Mouse (Mus musculus) embryo, embryonic 9.5 days (tissue): ENCODE measurements around the gene A630095N17Rik.

ENCODE experiments used
- DNase-seq: peaks from one replicate; pipeline ENCODE4 v3.0.0-alpha.2; 2017; ENCODE audit errors: extremely low spot score

The A630095N17Rik gene

GRCm38 (mm10) chr1:75213096-75213495 lies 18.8 kb downstream of the A630095N17Rik start:
- no peak for DNase-seq

GRCm38 (mm10) chr1:75212542-75212941 lies 19.4 kb downstream of the A630095N17Rik start:
- no peak for DNase-seq

GRCm38 (mm10) chr1:75211141-75211708 lies 20.7 kb downstream of the A630095N17Rik start:
- DNase-seq = no peak

GRCm38 (mm10) chr1:75210136-75211087 lies 21.5 kb downstream of the A630095N17Rik start, which contains the start of the genes Glb1l and Stk16:
Gene Glb1l (minus strand): TSS chr1:75210813.
Gene Stk16 (plus strand): TSS chr1:75210838.
- DNase-seq = peak; percentile 95

DNA sequence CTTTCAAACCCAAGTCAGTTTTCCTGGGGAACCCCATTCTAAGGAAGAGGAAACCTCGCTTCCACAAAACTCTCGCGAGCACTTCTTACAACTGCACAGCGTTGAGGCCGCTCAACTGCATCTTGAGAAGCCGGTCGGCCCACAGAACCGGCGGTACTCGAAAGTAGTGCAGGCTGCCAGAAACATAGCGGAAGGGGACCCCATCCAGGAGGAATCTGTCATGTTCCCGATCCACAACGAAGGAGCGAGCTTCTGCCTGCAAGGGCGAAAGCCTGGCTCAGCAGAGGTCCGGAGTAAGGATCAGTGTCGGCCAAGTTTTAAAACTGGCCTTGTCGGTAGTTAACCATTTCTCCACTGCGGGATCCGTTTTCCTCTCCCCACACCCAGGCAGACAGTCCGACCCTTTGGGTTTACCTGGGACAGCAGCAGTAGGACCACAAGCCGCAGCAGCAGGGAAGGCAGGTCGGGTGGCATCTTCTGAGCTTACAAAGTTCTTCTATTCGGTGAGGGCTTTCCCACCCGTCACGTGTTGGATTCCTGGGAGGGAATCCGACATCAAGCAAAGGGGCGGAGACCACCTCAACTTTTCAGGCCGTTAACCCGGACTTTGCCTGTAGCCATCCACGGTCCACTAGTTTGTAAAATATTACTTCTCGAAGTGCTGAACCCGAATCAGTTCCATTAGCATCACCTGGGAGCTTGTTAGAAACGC lies 22.8 kb downstream of the A630095N17Rik start:
- peak; percentile 35 for DNase-seq

DNA sequence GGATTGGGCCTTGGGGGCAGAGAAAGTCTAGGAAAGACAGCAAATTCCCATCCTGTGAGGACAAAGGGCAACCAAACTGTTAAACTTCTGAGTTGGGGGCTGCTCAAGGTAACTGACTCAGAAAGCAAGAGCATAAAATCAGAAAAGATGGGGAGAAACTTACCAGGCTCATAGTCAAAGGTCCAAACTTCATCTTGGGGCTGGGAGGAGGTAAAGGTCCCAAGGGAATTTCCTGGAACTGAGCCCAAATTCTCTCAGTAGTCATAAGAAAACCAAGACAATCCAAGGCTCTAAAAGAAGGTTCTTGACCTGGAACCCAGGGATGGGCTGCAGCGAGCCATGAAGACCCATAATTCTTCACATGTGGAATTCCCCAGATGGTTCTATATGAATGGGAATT lies 30.7 kb downstream of the A630095N17Rik start:
- no peak for DNase-seq

GRCm38 (mm10) chr1:75192452-75192851 lies 39.5 kb downstream of the A630095N17Rik start:
- DNase-seq = no peak

- peak; percentile 96 for DNase-seq
Measured at GRCm38 (mm10) chr1:75191622-75192402, 40.1 kb downstream of the A630095N17Rik start, which contains the start of the genes Ankzf1 and Atg9a. Gene Ankzf1 (plus strand): TSS chr1:75192151. Gene Atg9a (minus strand): TSS chr1:75192196.

DNA sequence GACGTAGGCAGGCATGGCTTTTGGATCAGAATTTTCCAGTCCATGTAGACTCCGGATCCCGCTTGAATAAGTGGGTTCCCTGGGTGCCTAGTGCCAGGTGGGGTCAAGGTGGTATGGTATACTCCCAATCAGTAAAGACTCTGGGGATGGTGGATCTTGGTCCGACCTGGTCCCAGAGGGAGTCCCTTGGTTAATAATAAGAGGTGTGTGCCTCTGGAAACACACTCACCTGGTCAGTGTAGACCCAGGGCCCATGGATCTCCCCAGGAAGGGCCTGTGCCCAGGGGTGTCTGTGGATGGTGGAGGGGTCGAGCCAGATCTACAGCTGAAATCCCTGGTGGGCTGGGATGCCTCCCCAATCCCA lies 40.7 kb downstream of the A630095N17Rik start:
- no peak for DNase-seq

- DNase-seq = no peak
Measured at GRCm38 (mm10) chr1:75190577-75190976, 41.3 kb downstream of the A630095N17Rik start.

DNA sequence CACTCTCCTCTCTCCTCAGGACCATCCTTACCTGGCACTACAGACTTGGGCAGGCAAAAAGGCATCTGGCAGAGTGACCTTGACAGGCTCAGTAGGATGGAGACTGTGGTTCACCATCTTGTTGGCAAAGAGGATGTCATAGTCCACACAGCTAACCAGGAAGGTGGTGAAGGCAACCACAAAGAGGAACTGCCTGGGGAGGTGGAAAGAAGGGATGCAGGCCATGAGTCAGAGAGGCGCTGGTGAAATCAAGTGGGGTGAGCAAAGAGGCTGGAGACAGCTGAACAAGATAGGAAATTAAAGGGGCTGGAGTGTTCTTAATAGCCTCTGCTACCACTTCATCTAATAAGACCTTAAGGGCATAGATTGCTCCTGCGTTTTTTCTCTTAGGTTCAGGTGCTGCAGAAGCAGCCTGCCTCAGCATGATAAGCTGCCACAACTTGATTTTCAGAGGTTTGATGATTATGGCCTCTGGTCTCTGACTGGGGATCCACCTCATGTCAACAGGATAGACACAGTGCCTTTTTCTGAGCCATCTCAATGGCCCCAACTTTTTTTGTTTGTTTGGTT lies 43.9 kb downstream of the A630095N17Rik start:
- no peak for DNase-seq

DNA sequence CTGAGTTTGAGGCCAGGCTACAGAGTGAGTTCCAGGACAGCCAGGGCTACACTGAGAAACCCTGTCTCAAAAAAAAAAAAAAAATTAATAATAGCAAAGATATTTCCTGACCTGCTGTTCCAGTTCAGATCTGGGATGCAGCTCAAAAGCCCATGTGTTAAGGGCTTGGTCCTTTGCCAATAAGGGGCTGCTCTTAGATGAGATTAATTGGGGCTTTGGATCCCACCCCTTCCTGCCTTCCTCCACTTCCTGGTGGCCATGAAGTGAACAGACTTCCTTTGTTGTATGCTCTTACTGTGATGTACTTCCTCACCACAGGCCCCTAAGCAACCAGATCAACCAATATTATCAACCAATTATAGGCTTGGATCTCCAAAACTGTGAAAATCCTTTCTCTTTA lies 44.8 kb downstream of the A630095N17Rik start:
- DNase-seq = no peak

GRCm38 (mm10) chr1:75185495-75185894 lies 46.4 kb downstream of the A630095N17Rik start:
- DNase-seq = no peak

DNA sequence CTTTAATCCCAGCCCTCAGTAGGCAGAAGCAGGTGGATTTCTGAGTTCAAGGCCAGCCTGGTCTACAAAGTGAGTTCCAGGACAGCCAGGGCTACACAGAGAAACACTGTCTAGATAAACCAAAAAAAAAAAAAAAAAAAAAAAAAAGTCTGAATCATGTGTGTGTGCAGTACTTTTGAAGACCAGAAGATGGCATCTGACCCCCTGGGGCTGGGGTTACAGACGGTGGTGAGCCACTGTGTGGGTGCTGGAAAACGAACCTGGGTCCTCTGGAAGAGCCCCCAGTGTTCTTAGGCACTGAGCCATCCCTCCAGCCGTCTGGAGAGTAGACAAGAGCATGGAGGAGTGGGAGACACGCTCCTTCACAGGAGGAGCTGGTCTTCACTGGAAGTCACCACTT lies 49.7 kb downstream of the A630095N17Rik start:
- no peak for DNase-seq

GRCm38 (mm10) chr1:75181377-75181870 lies 50.5 kb downstream of the A630095N17Rik start:
- no peak for DNase-seq

GRCm38 (mm10) chr1:75180741-75181140 lies 51.2 kb downstream of the A630095N17Rik start:
- DNase-seq = no peak

DNA sequence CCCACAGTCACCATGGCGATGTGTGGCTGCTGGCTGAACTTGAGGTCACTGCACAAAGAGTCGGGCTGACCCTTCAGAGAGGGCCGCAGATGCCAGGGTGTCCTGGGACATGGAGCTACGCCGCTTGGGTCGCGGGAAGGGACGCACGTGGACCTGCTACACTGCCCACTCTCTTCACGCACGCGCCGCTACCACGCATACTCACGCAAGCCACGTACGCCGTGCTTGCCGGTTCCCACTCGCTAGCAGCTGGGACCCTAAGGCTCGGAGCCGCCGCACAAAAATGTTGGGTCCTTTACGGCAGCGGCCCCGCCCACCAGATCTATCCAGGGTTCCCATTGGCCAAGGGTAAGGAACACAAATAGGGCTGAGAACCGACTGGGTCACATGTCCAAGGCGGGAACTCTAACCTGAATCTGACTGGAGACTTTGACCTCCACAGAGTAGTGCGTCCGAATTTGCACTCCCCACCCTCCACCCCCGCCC lies 51.8 kb downstream of the A630095N17Rik start, which contains the start of gene Abcb6:
TSS of gene Abcb6 (minus strand) at position 288 of the 486 bp plus-strand sequence.
- DNase-seq = peak; percentile 89

DNA sequence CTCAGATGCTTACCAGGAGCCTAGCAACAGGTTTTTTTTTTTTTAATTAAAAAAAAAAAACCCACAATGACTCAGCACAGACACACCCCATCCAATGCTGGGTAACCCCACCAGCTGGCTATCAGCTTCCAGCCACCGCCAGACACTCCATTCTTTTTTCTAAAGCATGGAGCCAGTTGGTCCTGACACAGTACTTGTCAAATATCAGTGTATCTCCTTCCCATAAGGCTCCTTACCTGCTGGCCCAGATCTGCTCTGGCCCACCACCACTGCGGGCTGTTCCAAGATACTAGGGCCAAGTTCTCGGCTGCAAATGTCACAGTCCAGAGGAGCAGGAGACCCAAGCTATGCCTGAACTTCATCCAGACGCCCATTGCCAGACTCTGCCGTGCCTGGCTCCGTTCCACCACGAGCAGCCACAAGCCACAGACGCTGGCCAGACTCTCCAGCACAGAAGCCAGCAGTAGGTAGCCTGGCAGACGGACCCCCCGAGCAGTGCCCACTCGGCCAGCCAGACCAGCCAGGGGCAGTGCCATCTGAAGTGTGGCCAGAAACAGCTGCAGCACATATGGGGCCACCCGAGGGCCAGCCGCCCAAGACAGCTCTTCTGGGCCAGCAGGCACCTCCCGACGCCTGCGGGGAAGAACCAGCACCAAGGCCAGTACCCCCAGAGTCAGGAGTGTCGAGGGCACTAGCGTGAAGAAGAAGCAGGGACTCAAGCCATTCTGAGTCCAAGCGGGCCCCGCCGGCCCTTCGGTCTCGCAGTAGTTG lies 52.4 kb downstream of the A630095N17Rik start:
- DNase-seq = peak; percentile 8
